In the genomic region with DNA sequence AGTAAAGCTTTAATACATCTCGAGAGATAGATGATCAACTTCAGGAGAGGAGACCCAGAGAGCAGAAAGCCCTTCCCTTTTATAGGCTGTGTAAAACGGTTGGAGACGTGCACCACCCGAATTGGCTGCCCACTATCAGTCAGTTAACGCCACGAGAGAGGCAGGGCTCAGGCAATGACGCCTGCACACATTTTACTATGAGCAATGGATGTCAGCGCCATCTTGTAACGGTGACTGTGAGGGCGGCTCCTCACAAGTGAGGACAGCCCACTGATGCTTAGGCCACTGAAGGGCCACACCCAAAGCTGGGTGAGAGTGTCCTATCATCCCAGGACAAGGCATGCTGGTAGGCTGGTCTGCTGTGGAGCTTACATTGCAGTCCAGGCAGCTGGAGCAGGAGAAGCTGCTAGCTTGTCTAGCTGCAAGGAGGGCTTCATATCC, we compare ENCODE assay signal across 10 mouse cellular contexts. TPM values are rescaled to one million over a fixed set of nuclear protein-coding genes. Genes with fewer than 3 reads are reported as not detected.
DNase-seq lines count a peak whose midpoint lies in the region; ATAC-seq lines count a peak whose summit lies in the region.
"Had no signal": no experiment of that assay in that cellular context is flagged by ENCODE, and none has a peak within 500 bp of the region (broad histone marks: within the 10 kb centered on the region; RNA-seq: fewer than 3 reads in every experiment).

No protein-coding gene starts in this region.

- H3K4me2 ChIP-seq in kidney, embryonic 14.5 days (replicated peaks; ENCODE audit: low read depth, low read length), result no peak overlapping the region
- H3K4me2 ChIP-seq in liver, embryonic 15.5 days, result peak overlapping the region; percentile 40; the same call in 1 of the 2 replicates

- H3K27me3 ChIP-seq in kidney, embryonic 14.5 days (ENCODE audit: control insufficient read depth, insufficient read depth, low read length), result peaks cover 39% of the 10 kb centered on the region
- H3K27me3 ChIP-seq in liver, embryonic 15.5 days, result peaks cover 20% of the 10 kb centered on the region

- H3K4me3 ChIP-seq in kidney, embryonic 14.5 days (ENCODE audit: low read length), result no peak overlapping the region
- H3K4me3 ChIP-seq in liver, embryonic 15.5 days (replicated peaks), result no peak overlapping the region
- H3K4me3 ChIP-seq: hindbrain, embryonic 15.5 days had no signal

- no peak overlapping the region for H3K27ac ChIP-seq in kidney, embryonic 14.5 days (ENCODE audit: low read depth, low read length)
- no peak overlapping the region for H3K27ac ChIP-seq in liver, embryonic 15.5 days (replicated peaks)
- H3K27ac ChIP-seq: heart, embryonic 13.5 days; hindbrain, embryonic 15.5 days had no signal

- H3K36me3 ChIP-seq in kidney, embryonic 14.5 days (ENCODE audit: control insufficient read depth, insufficient read depth, low read length), result no peaks in the 10 kb centered on the region
- no peaks in the 10 kb centered on the region for H3K36me3 ChIP-seq in liver, embryonic 15.5 days (replicated peaks)
- H3K36me3 ChIP-seq: heart, embryonic 13.5 days; hindbrain, embryonic 15.5 days had no signal

- H3K9me3 ChIP-seq in kidney, embryonic 14.5 days (ENCODE audit: control insufficient read depth, low read length), result no peaks in the 10 kb centered on the region
- H3K9me3 ChIP-seq in liver, embryonic 15.5 days (replicated peaks), result no peaks in the 10 kb centered on the region
- H3K9me3 ChIP-seq: hindbrain, embryonic 15.5 days had no signal

- ATAC-seq in kidney, embryonic 14.5 days (ENCODE audit: low FRiP score, low TSS enrichment), result peak; percentile 13; the same call in 1 of the 2 replicates
- ATAC-seq in erythroblast, adult 5-6 weeks (replicated peaks; ENCODE audit: low FRiP score, poor library complexity, severe bottlenecking), result peak; percentile 83
- ATAC-seq in liver, embryonic 15.5 days (ENCODE audit: insufficient read depth), result peak; percentile 56

- no peak for DNase-seq in kidney, postnatal 36 days
- DNase-seq in ES-CJ7 (ENCODE audit: low read depth, low spot score), result peak; percentile 36
- no peak for DNase-seq in adrenal gland, adult 18-20 months (ENCODE audit: low spot score in 2 of 2)
- DNase-seq in urinary bladder, adult 2 months (ENCODE audit: low spot score), result no peak
- DNase-seq in frontal cortex, postnatal 25 days (ENCODE audit: low spot score in 2 of 2), result no peak

- H3K4me1 ChIP-seq in kidney, embryonic 14.5 days (ENCODE audit: control insufficient read depth, insufficient read depth, low read length), result no peaks in the 10 kb centered on the region
- peaks cover 9% of the 10 kb centered on the region; the same call in 1 of the 2 replicates for H3K4me1 ChIP-seq in liver, embryonic 15.5 days (replicated peaks)
- H3K4me1 ChIP-seq: heart, embryonic 13.5 days had no signal

- 70% methylated on average over 10 of the region's 10 CpGs for WGBS in kidney, embryonic 14.5 days
- 42% methylated on average over 10 of the region's 10 CpGs for WGBS in liver, embryonic 15.5 days (ENCODE audit: insufficient replicate concordance)

- H3K9ac ChIP-seq in kidney, embryonic 14.5 days (ENCODE audit: low read depth, low read length), result no peak overlapping the region
- no peak overlapping the region for H3K9ac ChIP-seq in liver, embryonic 15.5 days
- H3K9ac ChIP-seq: heart, embryonic 13.5 days; hindbrain, embryonic 15.5 days had no signal

RNA-seq across cellular contexts. Expression of a gene that starts 41.5 kb away (rescaled TPM):
- polyA plus RNA-seq in kidney, embryonic 14.5 days (2014; fragmentation: Nextera tagmentation; extraction: Ambion mirVana), result 29.0 and 30.3 TPM in 2 replicates
- total RNA-seq in erythroblast, adult 5-6 weeks (2015; ENCODE audit: low replicate concordance), result 11.1 and 24.4 TPM in 2 replicates
- 2.6 and 6.8 TPM in 2 replicates for total RNA-seq in erythroblast, adult 5-6 weeks (2017; ENCODE audit: low replicate concordance)
- polyA plus RNA-seq in liver, embryonic 15.5 days (2015; fragmentation: Nextera tagmentation; extraction: Ambion mirVana), result 23.3 and 23.6 TPM in 2 replicates
- 100 to 1,000 TPM in 1 of 2 experiments, 10 to 100 TPM in 1; 82.6 to 144 TPM for total RNA-seq in adrenal gland, adult 18-20 months (2021)
- polyA plus RNA-seq in urinary bladder, adult 2 months (2012; rRNA removed), result 43.9 and 44.5 TPM in 2 replicates

Comparison
In these comparisons a context has a peak if more than half of its experiments do, and no peak if none do; other contexts are left out.
1. ATAC-seq: peak in every context shown above with its lines; median percentile 83 in erythroblast, adult 5-6 weeks; 56 in liver, embryonic 15.5 days; 13 in kidney, embryonic 14.5 days.